Mouse (Mus musculus) embryonic fibroblast, embryonic 13.5 days (primary cell): ENCODE measurements around the gene Zfyve19. TPM values are rescaled to one million over a fixed set of nuclear protein-coding genes. Genes with fewer than 3 reads are reported as not detected.

Source experiments
- H3K27ac ChIP-seq: 2 replicates; pipeline ENCODE4 v1.5.1; 2012; ENCODE audit warnings: low read length, control low read depth, inconsistent platforms; ENCODE audit not compliant: insufficient read depth
- H3K4me1 ChIP-seq: 2 replicates; pipeline ENCODE4 v1.6.1; 2011; ENCODE audit warnings: low read length; ENCODE audit not compliant: control insufficient read depth, insufficient read depth
- H3K4me3 ChIP-seq: 2 replicates; pipeline ENCODE4 v1.5.1; 2011; ENCODE audit warnings: mild to moderate bottlenecking, control low read depth, low read length; ENCODE audit not compliant: insufficient read depth
- CTCF ChIP-seq: IDR thresholded peaks from 2 replicates; pipeline ENCODE4 v1.5.1; 2011; ENCODE audit warnings: mild to moderate bottlenecking, control low read depth, low read length, moderate library complexity, borderline replicate concordance; ENCODE audit not compliant: insufficient read depth
- POLR2A ChIP-seq: IDR thresholded peaks from 2 replicates; pipeline ENCODE4 v1.6.1; 2011; ENCODE audit warnings: low read depth, mild to moderate bottlenecking, control low read depth, low read length, moderate library complexity
- polyA plus RNA-seq: library from polyadenylated mRNA; stranded (reverse); fragments of >200 nt; gene quantifications from 2 replicates; pipeline ENCODE4 v1.2.4, GENCODE M21; 2011; ENCODE audit warnings: low read depth; ENCODE audit not compliant: missing spikeins, insufficient read length

Zfyve19 gene
- polyA plus RNA-seq, 1 experiment, result 22.5 TPM

DNA sequence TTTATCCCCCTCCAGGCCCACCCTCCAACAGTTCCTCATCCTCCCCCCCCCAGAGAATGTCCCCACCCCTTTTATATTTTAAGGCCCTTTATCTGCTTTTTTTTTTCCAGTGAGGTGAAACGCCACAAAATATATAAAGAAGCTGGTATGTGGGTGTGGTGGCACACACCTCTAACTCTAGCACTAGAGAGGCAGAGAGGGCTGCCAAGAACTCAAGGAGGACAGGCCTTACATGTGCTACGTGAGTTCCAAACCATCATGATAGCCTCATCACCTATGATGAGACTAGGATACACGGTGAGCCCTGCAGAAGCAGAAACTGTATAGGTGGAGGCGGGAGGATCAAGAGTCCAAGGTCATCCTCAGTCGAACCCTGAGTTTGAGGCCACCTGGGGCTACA lies 17.4 kb upstream of the Zfyve19 start:
- TF ChIP-seq POLR2A (no peak), CTCF (no peak)
- no peak overlapping the region for H3K4me3 ChIP-seq
- H3K4me1 ChIP-seq, result no peaks in the 10 kb centered on the region
- H3K27ac ChIP-seq, result no peak overlapping the region

DNA sequence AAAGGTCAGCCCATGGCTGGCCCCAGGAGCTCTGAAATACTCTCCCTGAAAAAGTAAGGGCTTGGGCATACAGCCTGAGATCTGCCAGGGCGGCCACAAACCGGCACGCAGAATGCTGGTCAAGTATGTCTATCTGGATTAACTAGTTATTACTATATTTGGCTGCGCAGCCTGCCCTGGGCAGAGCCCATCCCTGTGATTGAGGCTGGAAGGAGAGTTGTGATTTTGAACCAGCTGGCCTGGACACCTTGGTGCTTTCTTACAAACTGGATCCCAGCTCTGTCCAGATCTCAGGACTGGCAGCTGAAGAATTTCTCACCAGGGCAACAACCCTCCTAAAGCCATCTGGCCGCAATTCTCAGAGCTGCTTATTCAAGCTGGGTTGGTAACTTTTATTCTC lies 14.3 kb upstream of the Zfyve19 start:
- TF ChIP-seq CTCF, result no peak
- no peak for TF ChIP-seq POLR2A
- Histone ChIP-seq H3K4me1 (peaks cover 4% of the 10 kb centered on the region; the same call in 1 of the 2 replicates), H3K27ac (no peak overlapping the region), H3K4me3 (no peak overlapping the region)

GRCm38 (mm10) chr2:119196316-119197108 lies 11.9 kb upstream of the Zfyve19 start:
- Histone ChIP-seq H3K4me3 (no peak overlapping the region), H3K27ac (peak overlapping the region; percentile 17; the same call in 1 of the 2 replicates), H3K4me1 (peaks cover 4% of the 10 kb centered on the region; the same call in 1 of the 2 replicates)
- TF ChIP-seq POLR2A, result no peak
- no peak for TF ChIP-seq CTCF

GRCm38 (mm10) chr2:119197493-119197892 lies 10.9 kb upstream of the Zfyve19 start:
- TF ChIP-seq POLR2A, result no peak
- TF ChIP-seq CTCF, result no peak
- peaks cover 4% of the 10 kb centered on the region; the same call in 1 of the 2 replicates for H3K4me1 ChIP-seq
- H3K4me3 ChIP-seq, result no peak overlapping the region
- H3K27ac ChIP-seq, result no peak overlapping the region

- Histone ChIP-seq H3K4me3 (no peak overlapping the region), H3K4me1 (peaks cover 4% of the 10 kb centered on the region; the same call in 1 of the 2 replicates), H3K27ac (no peak overlapping the region)
- TF ChIP-seq POLR2A (no peak), CTCF (no peak)
Observed at GRCm38 (mm10) chr2:119198049-119198448, 10.4 kb upstream of the Zfyve19 start.

- Histone ChIP-seq H3K4me3 (no peak overlapping the region), H3K27ac (no peak overlapping the region), H3K4me1 (peaks cover 7% of the 10 kb centered on the region; the same call in 1 of the 2 replicates)
- TF ChIP-seq CTCF (no peak), POLR2A (no peak)
Observed at GRCm38 (mm10) chr2:119198934-119199333, 9.5 kb upstream of the Zfyve19 start.

GRCm38 (mm10) chr2:119202914-119203453 lies 5.4 kb upstream of the Zfyve19 start:
- Histone ChIP-seq H3K27ac (no peak overlapping the region), H3K4me1 (peaks cover 3% of the 10 kb centered on the region; the same call in 1 of the 2 replicates), H3K4me3 (no peak overlapping the region)
- TF ChIP-seq CTCF, result no peak
- TF ChIP-seq POLR2A, result no peak

DNA sequence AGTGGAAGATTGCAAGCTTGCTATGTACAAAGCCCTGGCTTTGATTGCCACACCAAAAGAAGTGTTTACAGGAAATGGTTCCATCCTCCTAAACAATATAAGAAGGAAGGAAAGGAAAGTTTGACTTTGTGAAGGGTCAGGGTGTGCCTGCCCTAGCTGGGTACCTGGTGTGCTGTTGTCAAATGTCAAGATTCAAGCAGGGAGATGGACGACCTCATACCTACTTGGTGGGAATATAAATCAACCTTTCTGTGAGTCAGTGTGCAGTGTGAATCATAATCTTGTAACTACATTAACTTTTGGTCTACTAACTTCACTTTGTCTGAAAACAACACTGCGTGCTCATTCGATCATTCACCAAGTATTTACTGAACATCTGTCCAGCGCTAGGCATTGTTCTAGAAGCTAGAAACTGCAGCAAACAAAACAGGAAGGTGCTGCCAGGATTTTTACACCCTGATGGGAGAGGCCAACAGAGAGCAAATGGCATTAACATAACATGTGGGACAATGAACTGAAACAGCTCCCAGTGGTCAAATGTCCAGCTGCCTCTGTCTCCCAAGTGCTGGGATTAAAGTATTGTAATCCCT lies 4.5 kb upstream of the Zfyve19 start:
- no peak overlapping the region for H3K4me3 ChIP-seq
- peaks cover 3% of the 10 kb centered on the region; the same call in 1 of the 2 replicates for H3K4me1 ChIP-seq
- no peak for TF ChIP-seq POLR2A
- no peak for TF ChIP-seq CTCF
- H3K27ac ChIP-seq, result no peak overlapping the region; the same call in 1 of the 2 replicates

GRCm38 (mm10) chr2:119207961-119208343 lies 465 bp upstream of the Zfyve19 start:
- TF ChIP-seq CTCF (no peak), POLR2A (no peak)
- H3K27ac ChIP-seq, result peak overlapping the region; percentile 69; the same call in 1 of the 2 replicates
- peaks cover 3% of the 10 kb centered on the region; the same call in 1 of the 2 replicates for H3K4me1 ChIP-seq
- peak overlapping the region; percentile 77 for H3K4me3 ChIP-seq

- no peak overlapping the region for H3K27ac ChIP-seq
- TF ChIP-seq POLR2A, result no peak
- H3K4me1 ChIP-seq, result no peaks in the 10 kb centered on the region
- H3K4me3 ChIP-seq, result peak overlapping the region; percentile 75
Observed at GRCm38 (mm10) chr2:119209176-119209507, 725 bp downstream of the Zfyve19 start.
